Mouse (Mus musculus) kidney, adult 2 months (tissue): ENCODE results near the gene Gdnf. TPM values are rescaled to one million over a fixed set of nuclear protein-coding genes. Genes with fewer than 3 reads are reported as not detected.

ENCODE experiments used
- DNase-seq: peaks from one replicate; pipeline ENCODE4 v3.0.0; 2021
- H3K27ac ChIP-seq: fragments of 200-500 bp; 2 replicates; pipeline ENCODE4 v1.5.1; 2012; ENCODE audit warnings: low read depth, low read length, control low read depth, inconsistent platforms; ENCODE audit not compliant: insufficient read depth
- H3K27me3 ChIP-seq: fragments of 200-500 bp; replicated peaks from 2 replicates; pipeline ENCODE4 v1.6.1; 2012; ENCODE audit warnings: mild to moderate bottlenecking, moderate library complexity, low read length, inconsistent platforms; ENCODE audit not compliant: control insufficient read depth, insufficient read depth
- H3K36me3 ChIP-seq: fragments of 200-500 bp; 2 replicates; pipeline ENCODE4 v1.6.1; 2012; ENCODE audit warnings: mild to moderate bottlenecking, moderate library complexity, low read length, inconsistent platforms; ENCODE audit not compliant: control insufficient read depth, insufficient read depth
- H3K4me1 ChIP-seq: fragments of 200-500 bp; 2 replicates; pipeline ENCODE4 v1.6.1; 2011; ENCODE audit warnings: low read length; ENCODE audit not compliant: control insufficient read depth, insufficient read depth
- H3K4me3 ChIP-seq: fragments of 200-500 bp; 2 replicates; pipeline ENCODE4 v1.5.1; 2011; ENCODE audit warnings: mild to moderate bottlenecking, low read depth, low read length, control low read depth; ENCODE audit not compliant: insufficient read depth
- CTCF ChIP-seq: fragments of 200-500 bp; conservative IDR thresholded peaks from 2 replicates; pipeline ENCODE4 v1.5.1; 2011; ENCODE audit warnings: low read depth, mild to moderate bottlenecking, control low read depth, low read length, moderate library complexity, mixed read lengths; ENCODE audit not compliant: insufficient read depth, insufficient read length
- POLR2A ChIP-seq: fragments of 200-500 bp; IDR thresholded peaks from one replicate; pipeline ENCODE4 v1.6.1; 2011; ENCODE audit warnings: low read depth, low read length, control low read depth
- WGBS: fragments of 180-500 bp; shearing (Covaris S2); methylation state at CpG from one replicate; pipeline ENCODE4 v1.1.7; 2018; 5-methylcytosine and 5-hydroxymethylcytosine counted together
- polyA plus RNA-seq: library from polyadenylated mRNA; depleted of rRNA; stranded (reverse); fragments of >200 nt; gene quantifications from 2 replicates; pipeline ENCODE4 v1.2.3, GENCODE M21; 2012

Gene Gdnf
- polyA plus RNA-seq, 1 experiment, result 0.13 TPM

- no peak for TF ChIP-seq POLR2A
- no peak for TF ChIP-seq CTCF
- H3K27me3 ChIP-seq, result no peaks in the 10 kb centered on the region
- no peak overlapping the region for H3K27ac ChIP-seq
- no peaks in the 10 kb centered on the region for H3K36me3 ChIP-seq
- no peaks in the 10 kb centered on the region for H3K4me1 ChIP-seq
- DNase-seq, result no peak
- WGBS, result 77% methylated on average over 9 of the region's 9 CpGs
- H3K4me3 ChIP-seq, result no peak overlapping the region
Observed at GRCm38 (mm10) chr15:7835404-7835803, 24.8 kb downstream of the Gdnf start.

GRCm38 (mm10) chr15:7838060-7838920 lies 27.6 kb downstream of the Gdnf start:
- no peak overlapping the region for H3K4me3 ChIP-seq
- no peak for DNase-seq
- H3K36me3 ChIP-seq, result no peaks in the 10 kb centered on the region
- no peak overlapping the region for H3K27ac ChIP-seq
- TF ChIP-seq CTCF (no peak), POLR2A (no peak)
- H3K4me1 ChIP-seq, result no peaks in the 10 kb centered on the region
- H3K27me3 ChIP-seq, result no peaks in the 10 kb centered on the region
- WGBS, result 41% methylated on average over 8 of the region's 8 CpGs

GRCm38 (mm10) chr15:7838921-7839309 lies 28.3 kb downstream of the Gdnf start:
- Histone ChIP-seq H3K4me3 (no peak overlapping the region), H3K36me3 (no peaks in the 10 kb centered on the region), H3K4me1 (no peaks in the 10 kb centered on the region), H3K27me3 (no peaks in the 10 kb centered on the region), H3K27ac (no peak overlapping the region)
- DNase-seq, result no peak
- TF ChIP-seq POLR2A (no peak), CTCF (no peak)
- WGBS, result 34% methylated on average over 7 of the region's 7 CpGs

- H3K27me3 ChIP-seq, result no peaks in the 10 kb centered on the region
- TF ChIP-seq POLR2A, result no peak
- TF ChIP-seq CTCF, result no peak
- no peak overlapping the region for H3K4me3 ChIP-seq
- no peak for DNase-seq
- no peak overlapping the region for H3K27ac ChIP-seq
- no peaks in the 10 kb centered on the region for H3K4me1 ChIP-seq
- H3K36me3 ChIP-seq, result no peaks in the 10 kb centered on the region
- WGBS, result 97% methylated on average over 1 of the region's 1 CpGs
Observed at GRCm38 (mm10) chr15:7841664-7842063, 31.0 kb downstream of the Gdnf start.

- no peak for DNase-seq
- TF ChIP-seq CTCF (no peak), POLR2A (no peak)
- H3K27ac ChIP-seq, result no peak overlapping the region
- 85% methylated on average over 4 of the region's 4 CpGs for WGBS
- H3K36me3 ChIP-seq, result no peaks in the 10 kb centered on the region
- no peak overlapping the region for H3K4me3 ChIP-seq
- H3K27me3 ChIP-seq, result no peaks in the 10 kb centered on the region
- H3K4me1 ChIP-seq, result no peaks in the 10 kb centered on the region
Observed at GRCm38 (mm10) chr15:7842398-7842797, 31.8 kb downstream of the Gdnf start.

GRCm38 (mm10) chr15:7857418-7857817 lies 46.8 kb downstream of the Gdnf start:
- Histone ChIP-seq H3K27me3 (no peaks in the 10 kb centered on the region), H3K36me3 (no peaks in the 10 kb centered on the region), H3K27ac (no peak overlapping the region), H3K4me3 (no peak overlapping the region), H3K4me1 (no peaks in the 10 kb centered on the region)
- TF ChIP-seq POLR2A (no peak), CTCF (no peak)
- WGBS, result 61% methylated on average over 13 of the region's 13 CpGs
- DNase-seq, result no peak

GRCm38 (mm10) chr15:7858841-7859240 lies 48.2 kb downstream of the Gdnf start:
- Histone ChIP-seq H3K27ac (no peak overlapping the region), H3K4me1 (no peaks in the 10 kb centered on the region), H3K27me3 (no peaks in the 10 kb centered on the region), H3K36me3 (no peaks in the 10 kb centered on the region), H3K4me3 (no peak overlapping the region)
- TF ChIP-seq POLR2A (no peak), CTCF (no peak)
- WGBS, result 80% methylated on average over 5 of the region's 5 CpGs
- no peak for DNase-seq

GRCm38 (mm10) chr15:7862890-7863289 lies 52.2 kb downstream of the Gdnf start:
- no peaks in the 10 kb centered on the region for H3K27me3 ChIP-seq
- DNase-seq, result no peak
- H3K4me1 ChIP-seq, result no peaks in the 10 kb centered on the region
- H3K4me3 ChIP-seq, result no peak overlapping the region
- WGBS, result 89% methylated on average over 5 of the region's 5 CpGs
- H3K27ac ChIP-seq, result no peak overlapping the region
- H3K36me3 ChIP-seq, result no peaks in the 10 kb centered on the region
- TF ChIP-seq CTCF (no peak), POLR2A (no peak)
